Mouse (Mus musculus): ENCODE data around the gene Sirt3. TPM values are rescaled to one million over a fixed set of nuclear protein-coding genes. Genes with fewer than 3 reads are reported as not detected.
A peak's percentile ranks its signal among the peaks of the same experiment; 100 is the strongest.

Sirt3 gene
- polyA plus RNA-seq, 1 experiment from 2014 or later = 23.5 TPM

GRCm38 (mm10) chr7:140912846-140913482 is 30.9 kb upstream of the Sirt3 start:
- H3K4me2 ChIP-seq (ENCODE audit: low read depth, low read length) = no peak overlapping the region
- H3K4me1 ChIP-seq (replicated peaks; ENCODE audit: control insufficient read depth, insufficient read depth, low read length) = peaks cover 4% of the 10 kb centered on the region; the same call in 1 of the 2 replicates
- no peaks in the 10 kb centered on the region for H3K27me3 ChIP-seq (ENCODE audit: control insufficient read depth, insufficient read depth, low read depth, low read length)
- peak; percentile 41 for ATAC-seq (ENCODE audit: low read depth)
- 49% methylated on average over 5 of the region's 5 CpGs for WGBS
- no peak overlapping the region for H3K27ac ChIP-seq (ENCODE audit: low read length)
- no peak overlapping the region for H3K4me3 ChIP-seq (ENCODE audit: low read length)
- no peaks in the 10 kb centered on the region for H3K36me3 ChIP-seq (ENCODE audit: control insufficient read depth, insufficient read depth, low read length)
- H3K9ac ChIP-seq (ENCODE audit: low read length) = no peak overlapping the region
- no peaks in the 10 kb centered on the region for H3K9me3 ChIP-seq (ENCODE audit: control insufficient read depth, low read length)

GRCm38 (mm10) chr7:140912293-140912692 is 30.2 kb upstream of the Sirt3 start:
- no peak overlapping the region for H3K4me2 ChIP-seq (ENCODE audit: low read depth, low read length)
- H3K4me3 ChIP-seq (ENCODE audit: low read length) = no peak overlapping the region
- H3K27me3 ChIP-seq (ENCODE audit: control insufficient read depth, insufficient read depth, low read depth, low read length) = no peaks in the 10 kb centered on the region
- H3K4me1 ChIP-seq (replicated peaks; ENCODE audit: control insufficient read depth, insufficient read depth, low read length) = peaks cover 4% of the 10 kb centered on the region; the same call in 1 of the 2 replicates
- no peak overlapping the region for H3K27ac ChIP-seq (ENCODE audit: low read length)
- WGBS = 71% methylated on average over 3 of the region's 3 CpGs
- H3K9me3 ChIP-seq (ENCODE audit: control insufficient read depth, low read length) = no peaks in the 10 kb centered on the region
- H3K9ac ChIP-seq (ENCODE audit: low read length) = no peak overlapping the region
- no peak for ATAC-seq (ENCODE audit: low read depth)
- no peaks in the 10 kb centered on the region for H3K36me3 ChIP-seq (ENCODE audit: control insufficient read depth, insufficient read depth, low read length)

GRCm38 (mm10) chr7:140908634-140909107 is 26.6 kb upstream of the Sirt3 start:
- peak; percentile 81; the same call in 1 of the 2 replicates for ATAC-seq (ENCODE audit: low read depth)
- H3K9me3 ChIP-seq (ENCODE audit: control insufficient read depth, low read length) = no peaks in the 10 kb centered on the region
- peaks cover 4% of the 10 kb centered on the region; the same call in 1 of the 2 replicates for H3K4me1 ChIP-seq (replicated peaks; ENCODE audit: control insufficient read depth, insufficient read depth, low read length)
- WGBS = 2% methylated on average over 19 of the region's 19 CpGs
- peak overlapping the region; percentile 54; the same call in 1 of the 2 replicates for H3K9ac ChIP-seq (ENCODE audit: low read length)
- no peaks in the 10 kb centered on the region for H3K27me3 ChIP-seq (ENCODE audit: control insufficient read depth, insufficient read depth, low read depth, low read length)
- peak overlapping the region; percentile 86 for H3K4me2 ChIP-seq (ENCODE audit: low read depth, low read length)
- no peak overlapping the region for H3K27ac ChIP-seq (ENCODE audit: low read length)
- no peaks in the 10 kb centered on the region for H3K36me3 ChIP-seq (ENCODE audit: control insufficient read depth, insufficient read depth, low read length)
- peak overlapping the region; percentile 51 for H3K4me3 ChIP-seq (ENCODE audit: low read length)

- Histone ChIP-seq H3K4me1 (replicated peaks; ENCODE audit: control insufficient read depth, insufficient read depth, low read length) (peaks cover 4% of the 10 kb centered on the region; the same call in 1 of the 2 replicates), H3K4me3 (ENCODE audit: low read length) (no peak overlapping the region), H3K27me3 (ENCODE audit: control insufficient read depth, insufficient read depth, low read depth, low read length) (no peaks in the 10 kb centered on the region), H3K36me3 (ENCODE audit: control insufficient read depth, insufficient read depth, low read length) (no peaks in the 10 kb centered on the region), H3K4me2 (ENCODE audit: low read depth, low read length) (no peak overlapping the region), H3K27ac (ENCODE audit: low read length) (no peak overlapping the region), H3K9me3 (ENCODE audit: control insufficient read depth, low read length) (no peaks in the 10 kb centered on the region), H3K9ac (ENCODE audit: low read length) (no peak overlapping the region)
- 41% methylated on average over 7 of the region's 7 CpGs for WGBS
- ATAC-seq (ENCODE audit: low read depth) = no peak
These were observed 26.1 kb upstream of the Sirt3 start for GRCm38 (mm10) chr7:140908181-140908580.

GRCm38 (mm10) chr7:140907697-140908096 is 25.6 kb upstream of the Sirt3 start:
- ATAC-seq (ENCODE audit: low read depth) = no peak
- Histone ChIP-seq H3K27me3 (ENCODE audit: control insufficient read depth, insufficient read depth, low read depth, low read length) (no peaks in the 10 kb centered on the region), H3K9ac (ENCODE audit: low read length) (no peak overlapping the region), H3K27ac (ENCODE audit: low read length) (no peak overlapping the region), H3K4me3 (ENCODE audit: low read length) (no peak overlapping the region), H3K9me3 (ENCODE audit: control insufficient read depth, low read length) (no peaks in the 10 kb centered on the region), H3K4me1 (replicated peaks; ENCODE audit: control insufficient read depth, insufficient read depth, low read length) (peaks cover 4% of the 10 kb centered on the region; the same call in 1 of the 2 replicates), H3K4me2 (ENCODE audit: low read depth, low read length) (no peak overlapping the region), H3K36me3 (ENCODE audit: control insufficient read depth, insufficient read depth, low read length) (no peaks in the 10 kb centered on the region)
- 77% methylated on average over 7 of the region's 7 CpGs for WGBS

- H3K4me3 ChIP-seq (ENCODE audit: low read length) = no peak overlapping the region
- H3K27me3 ChIP-seq (ENCODE audit: control insufficient read depth, insufficient read depth, low read depth, low read length) = no peaks in the 10 kb centered on the region
- no peak overlapping the region for H3K27ac ChIP-seq (ENCODE audit: low read length)
- no peak overlapping the region for H3K4me2 ChIP-seq (ENCODE audit: low read depth, low read length)
- no peak for ATAC-seq (ENCODE audit: low read depth)
- peaks cover 4% of the 10 kb centered on the region; the same call in 1 of the 2 replicates for H3K4me1 ChIP-seq (replicated peaks; ENCODE audit: control insufficient read depth, insufficient read depth, low read length)
- WGBS = 70% methylated on average over 13 of the region's 13 CpGs
- H3K36me3 ChIP-seq (ENCODE audit: control insufficient read depth, insufficient read depth, low read length) = no peaks in the 10 kb centered on the region
- H3K9me3 ChIP-seq (ENCODE audit: control insufficient read depth, low read length) = no peaks in the 10 kb centered on the region
- H3K9ac ChIP-seq (ENCODE audit: low read length) = no peak overlapping the region
These were observed 25.0 kb upstream of the Sirt3 start for GRCm38 (mm10) chr7:140907131-140907530.

- 85% methylated on average over 2 of the region's 2 CpGs for WGBS
- no peak overlapping the region for H3K9ac ChIP-seq (ENCODE audit: low read length)
- H3K9me3 ChIP-seq (ENCODE audit: control insufficient read depth, low read length) = no peaks in the 10 kb centered on the region
- no peak overlapping the region for H3K4me2 ChIP-seq (ENCODE audit: low read depth, low read length)
- H3K4me3 ChIP-seq (ENCODE audit: low read length) = no peak overlapping the region
- no peak for ATAC-seq (ENCODE audit: low read depth)
- H3K36me3 ChIP-seq (ENCODE audit: control insufficient read depth, insufficient read depth, low read length) = no peaks in the 10 kb centered on the region
- H3K27me3 ChIP-seq (ENCODE audit: control insufficient read depth, insufficient read depth, low read depth, low read length) = no peaks in the 10 kb centered on the region
- H3K27ac ChIP-seq (ENCODE audit: low read length) = no peak overlapping the region
- peaks cover 4% of the 10 kb centered on the region; the same call in 1 of the 2 replicates for H3K4me1 ChIP-seq (replicated peaks; ENCODE audit: control insufficient read depth, insufficient read depth, low read length)
These were observed 23.6 kb upstream of the Sirt3 start for GRCm38 (mm10) chr7:140905642-140906081.

GRCm38 (mm10) chr7:140903212-140903611 is 21.1 kb upstream of the Sirt3 start:
- H3K4me3 ChIP-seq (ENCODE audit: low read length) = no peak overlapping the region
- no peaks in the 10 kb centered on the region for H3K9me3 ChIP-seq (ENCODE audit: control insufficient read depth, low read length)
- no peaks in the 10 kb centered on the region for H3K27me3 ChIP-seq (ENCODE audit: control insufficient read depth, insufficient read depth, low read depth, low read length)
- H3K9ac ChIP-seq (ENCODE audit: low read length) = no peak overlapping the region
- no peak overlapping the region for H3K27ac ChIP-seq (ENCODE audit: low read length)
- WGBS = 21% methylated on average over 13 of the region's 13 CpGs
- no peak overlapping the region for H3K4me2 ChIP-seq (ENCODE audit: low read depth, low read length)
- peaks cover 3% of the 10 kb centered on the region; the same call in 1 of the 2 replicates for H3K36me3 ChIP-seq (ENCODE audit: control insufficient read depth, insufficient read depth, low read length)
- ATAC-seq (ENCODE audit: low read depth) = peak; percentile 51
- no peaks in the 10 kb centered on the region for H3K4me1 ChIP-seq (replicated peaks; ENCODE audit: control insufficient read depth, insufficient read depth, low read length)

GRCm38 (mm10) chr7:140902036-140902875 is 20.1 kb upstream of the Sirt3 start:
- Histone ChIP-seq H3K27ac (ENCODE audit: low read length) (no peak overlapping the region), H3K9ac (ENCODE audit: low read length) (no peak overlapping the region)

More at GRCm38 (mm10) chr7:140902036-140902875, 20.1 kb upstream of the Sirt3 start:
- no peak for ATAC-seq (ENCODE audit: low read depth)
- H3K27me3 ChIP-seq (ENCODE audit: control insufficient read depth, insufficient read depth, low read depth, low read length) = no peaks in the 10 kb centered on the region
- 78% methylated on average over 15 of the region's 15 CpGs for WGBS
- H3K9me3 ChIP-seq (ENCODE audit: control insufficient read depth, low read length) = no peaks in the 10 kb centered on the region
- H3K36me3 ChIP-seq (ENCODE audit: control insufficient read depth, insufficient read depth, low read length) = peaks cover 9% of the 10 kb centered on the region
- no peak overlapping the region for H3K4me3 ChIP-seq (ENCODE audit: low read length)
- H3K4me2 ChIP-seq (ENCODE audit: low read depth, low read length) = no peak overlapping the region
- no peaks in the 10 kb centered on the region for H3K4me1 ChIP-seq (replicated peaks; ENCODE audit: control insufficient read depth, insufficient read depth, low read length)
